Mouse (Mus musculus): ENCODE measurements around the gene Wdr24.

Gene Wdr24

DNA sequence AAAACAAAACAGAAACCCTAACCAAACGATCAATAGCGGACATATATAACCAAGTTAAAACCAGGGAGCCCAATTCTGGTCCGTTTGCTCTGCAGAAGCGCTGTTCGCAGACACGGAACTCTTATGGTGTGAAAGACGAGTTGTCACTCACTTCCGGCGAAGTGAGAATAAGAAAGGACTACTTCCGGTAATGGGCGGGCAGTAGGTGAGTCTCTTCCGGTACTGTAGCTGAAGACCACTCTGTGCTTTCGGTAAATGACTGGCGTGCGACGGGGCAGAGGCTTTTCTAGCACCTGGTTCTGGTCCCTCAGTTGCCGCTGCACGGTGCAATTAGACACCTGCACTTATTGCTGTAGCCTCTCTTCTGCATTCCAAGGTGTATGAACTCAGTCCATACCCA lies at the start of gene Wdr24:
Gene Wdr24 (plus strand): TSS at position 176 of the 400 bp plus-strand sequence.
- peak; percentile 92 for DNase-seq (ENCODE audit: low read depth)

- no peak for DNase-seq (ENCODE audit: low read depth)
Measured at GRCm38 (mm10) chr17:25775318-25776062, 47.9 kb upstream of the Wdr24 start.

DNA sequence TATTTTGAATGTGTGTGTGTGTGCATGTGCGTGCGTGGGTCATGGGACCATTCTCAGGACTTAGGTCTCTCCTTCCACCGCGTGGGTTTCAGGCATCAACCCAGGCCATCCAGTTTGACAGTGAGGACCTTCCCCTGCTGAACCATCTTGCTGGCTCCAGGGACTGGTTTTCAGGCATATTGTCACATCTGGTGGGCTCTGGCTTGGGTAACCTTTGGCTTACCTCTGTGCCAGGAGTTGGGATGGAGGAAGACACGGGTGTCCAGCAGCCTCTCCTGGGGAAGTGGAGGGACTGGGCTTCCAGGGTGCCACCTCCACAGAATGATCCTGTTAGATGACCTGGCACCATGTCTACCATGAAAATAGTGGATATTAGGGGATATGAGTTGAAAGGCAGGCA lies 45.5 kb upstream of the Wdr24 start:
- DNase-seq (ENCODE audit: low read depth) = no peak

- no peak for DNase-seq (ENCODE audit: low read depth)
Measured at GRCm38 (mm10) chr17:25781339-25781738, 42.1 kb upstream of the Wdr24 start.

DNA sequence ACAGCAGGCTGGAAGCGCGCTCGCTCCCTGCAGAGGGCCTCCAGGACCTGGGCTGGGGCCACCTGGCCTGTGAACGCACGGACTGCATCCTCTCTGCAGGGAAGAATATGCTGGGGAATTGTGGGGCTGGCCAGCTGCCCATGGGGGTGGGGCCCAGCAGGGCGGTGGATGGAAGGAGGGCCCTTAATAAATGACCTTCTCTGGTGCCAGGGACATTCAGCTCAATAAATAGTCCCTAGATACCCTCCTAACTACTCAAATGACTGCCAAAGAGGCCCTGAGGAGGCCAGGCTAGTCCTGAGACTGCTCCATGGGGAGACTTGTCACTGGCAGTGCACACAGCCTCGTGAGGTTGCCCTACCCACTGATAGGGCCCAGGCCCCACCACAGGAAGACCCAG lies 40.3 kb upstream of the Wdr24 start:
- no peak for DNase-seq (ENCODE audit: low read depth)

DNA sequence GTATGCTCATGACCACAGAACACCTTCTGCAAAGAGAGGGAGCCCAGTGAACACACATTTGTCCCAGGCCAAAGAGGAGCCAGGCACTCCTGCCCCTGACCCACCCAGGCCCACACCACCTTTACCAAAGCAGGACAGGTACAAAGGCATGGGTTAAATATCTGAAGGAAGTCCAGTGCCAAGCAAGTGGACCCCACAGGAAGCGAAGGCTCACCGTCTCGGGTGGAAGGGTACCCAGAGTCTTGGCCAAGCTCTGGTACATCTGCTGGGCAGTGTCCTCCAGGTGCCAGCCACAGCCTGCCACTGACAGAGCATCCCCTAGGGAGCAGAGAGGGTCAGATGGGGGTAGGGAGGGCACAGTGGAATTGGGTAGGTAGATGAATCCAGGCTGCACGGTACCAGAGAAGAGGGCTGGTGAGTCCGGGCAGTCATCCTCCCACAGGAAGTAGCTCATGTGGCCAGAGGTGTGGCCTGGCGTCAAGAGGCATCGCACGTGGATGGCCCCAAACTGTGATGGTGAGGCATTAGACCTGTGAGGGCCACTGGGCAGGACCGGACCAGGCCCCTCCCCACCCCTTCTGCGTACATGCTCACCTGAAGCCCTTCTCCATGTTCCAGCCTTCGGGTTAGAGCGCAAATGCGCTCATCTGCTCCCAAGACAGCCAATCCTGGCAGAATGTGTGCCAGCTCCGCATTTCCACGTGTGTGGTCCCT lies 39.4 kb upstream of the Wdr24 start:
- no peak for DNase-seq (ENCODE audit: low read depth)

- peak; percentile 99 for DNase-seq (ENCODE audit: low read depth)
Measured at GRCm38 (mm10) chr17:25785281-25785745, 38.1 kb upstream of the Wdr24 start, which contains the start of gene Haghl. Gene Haghl, minus strand, starts transcription at chr17:25785673.

DNA sequence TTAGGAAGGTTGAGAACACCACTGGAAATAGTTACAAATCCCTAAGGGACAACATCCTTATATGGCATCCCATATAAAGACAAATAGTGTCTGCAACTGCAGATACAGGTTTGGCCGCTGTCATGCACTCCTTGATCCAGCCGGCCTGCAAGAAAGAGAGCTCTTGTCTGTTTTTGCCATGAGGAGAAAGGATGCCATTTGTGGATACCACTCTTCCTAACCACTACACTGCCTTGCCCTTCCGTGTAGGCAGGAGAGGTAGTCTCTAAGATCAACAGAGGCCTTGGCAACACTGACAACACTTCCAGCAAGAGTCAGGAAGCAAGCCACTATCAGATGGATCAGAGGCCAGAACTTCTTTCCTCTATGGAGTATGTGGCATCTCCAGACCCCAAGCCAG lies 37.1 kb upstream of the Wdr24 start, which contains the start of gene Ccdc78:
Gene Ccdc78 (plus strand): TSS at position 301 of the 400 bp plus-strand sequence.
- DNase-seq (ENCODE audit: low read depth) = no peak

DNA sequence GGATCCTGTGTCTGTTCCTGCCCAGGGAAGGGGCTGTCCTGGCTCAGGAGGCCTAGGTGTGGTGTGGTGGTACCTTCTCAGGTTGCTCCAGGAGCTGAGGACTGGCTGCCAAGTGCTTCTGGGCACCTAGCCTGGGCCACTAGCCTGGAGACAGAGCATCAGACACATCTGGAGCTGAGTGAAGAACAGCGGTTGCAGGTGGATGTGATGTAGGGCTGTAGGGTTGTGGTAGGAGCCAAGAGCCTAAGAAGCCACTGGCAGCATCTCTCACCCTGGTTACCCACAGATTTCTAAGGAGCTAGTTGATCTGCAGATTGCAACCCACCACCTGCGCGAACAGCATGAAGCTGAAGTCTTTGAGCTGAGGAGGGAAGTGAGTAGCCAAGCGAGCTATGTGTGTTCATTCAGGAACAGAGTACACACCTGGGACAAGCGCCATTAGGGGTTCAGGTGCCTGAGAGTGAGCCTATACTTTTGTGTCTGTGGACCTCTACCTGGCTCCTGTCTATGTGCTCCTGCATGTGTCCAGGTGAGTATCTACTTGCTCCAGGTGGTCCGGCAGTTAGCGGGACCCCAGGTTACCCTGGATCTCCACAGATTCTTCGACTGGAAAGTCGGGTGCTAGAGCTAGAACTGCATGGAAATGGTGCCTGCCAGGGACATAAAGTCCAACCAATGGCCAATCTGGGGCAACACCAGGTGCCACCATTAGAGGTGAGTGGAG lies 36.5 kb upstream of the Wdr24 start:
- DNase-seq (ENCODE audit: low read depth) = no peak

GRCm38 (mm10) chr17:25791320-25791842 lies 32.0 kb upstream of the Wdr24 start:
- DNase-seq (ENCODE audit: low read depth) = no peak

DNA sequence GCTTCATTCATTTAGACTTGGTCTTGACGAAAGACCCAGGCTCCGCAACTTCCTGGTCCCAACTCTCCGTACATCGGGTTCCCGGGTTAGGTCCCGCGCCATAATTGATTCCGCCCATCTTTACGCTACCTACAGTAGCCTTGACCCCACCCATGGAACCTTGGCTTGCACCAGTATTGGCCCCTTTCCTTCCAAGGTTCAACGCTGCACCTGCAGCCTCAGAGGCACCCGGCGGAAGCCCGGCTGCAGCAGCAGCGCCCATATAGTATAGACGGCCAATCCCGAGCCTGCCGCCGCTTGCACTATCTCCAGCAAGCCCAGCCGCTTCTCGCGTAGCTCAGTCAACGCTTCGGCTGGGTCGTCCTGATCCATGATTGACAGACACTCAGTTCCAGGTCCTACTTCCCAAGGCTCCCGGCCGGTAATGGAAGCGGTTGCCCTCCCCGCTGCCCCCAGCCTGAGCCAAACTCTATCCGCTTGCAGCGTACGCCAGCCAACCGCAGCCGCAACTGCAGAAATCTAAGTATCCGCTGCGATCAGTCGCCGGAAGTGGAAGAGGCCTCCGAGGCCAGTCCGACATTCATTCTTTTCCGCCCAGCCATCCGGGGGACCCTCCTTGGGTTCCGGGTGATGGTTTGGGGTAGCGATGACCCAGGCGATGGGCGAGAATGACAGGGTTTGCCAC lies 31.4 kb upstream of the Wdr24 start:
- peak; percentile 92 for DNase-seq (ENCODE audit: low read depth)

DNA sequence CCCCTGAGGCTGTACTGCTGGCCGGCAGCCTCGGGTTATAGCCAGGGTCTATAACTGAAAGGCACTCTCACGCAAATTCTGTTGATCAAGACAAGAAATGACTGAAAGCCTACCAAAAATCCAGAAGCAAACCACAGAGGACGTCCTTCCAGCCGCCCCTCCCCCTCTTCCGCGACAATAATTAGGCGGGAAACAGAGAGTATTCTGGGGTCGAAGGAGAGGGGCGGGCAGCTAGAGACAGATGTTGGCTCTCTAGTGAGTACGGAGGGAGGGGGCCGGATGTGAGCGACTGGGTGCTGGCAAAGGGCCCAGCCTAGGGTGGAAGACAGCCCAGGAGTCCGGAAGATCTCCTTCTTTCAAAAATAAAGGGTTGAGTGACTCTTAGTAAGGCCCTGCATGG lies 30.8 kb upstream of the Wdr24 start, which contains the start of gene Fam173a:
Gene Fam173a (minus strand): TSS at position 287 of the 400 bp plus-strand sequence.
- DNase-seq (ENCODE audit: low read depth) = peak; percentile 89

DNA sequence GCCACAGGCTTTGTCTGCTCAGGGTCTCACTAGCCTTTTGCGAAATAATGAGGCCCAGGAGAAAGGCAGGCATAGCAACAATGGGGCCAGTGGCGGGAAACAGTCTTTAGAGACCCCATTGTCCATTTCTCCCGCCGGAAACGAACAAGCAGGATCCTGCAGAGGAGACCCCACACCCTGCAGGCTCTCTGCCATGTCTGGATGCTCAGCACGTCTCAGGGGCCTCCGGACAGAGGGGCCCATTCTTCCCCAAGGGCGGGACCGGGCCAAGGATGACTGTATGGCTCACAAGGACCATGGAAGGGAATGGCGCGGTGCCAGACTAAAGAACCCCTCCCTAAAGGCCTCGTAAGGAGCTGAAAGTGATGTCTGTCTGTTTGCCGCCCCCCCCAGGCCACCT lies 29.2 kb upstream of the Wdr24 start:
- no peak for DNase-seq (ENCODE audit: low read depth)

GRCm38 (mm10) chr17:25794998-25795397 lies 28.4 kb upstream of the Wdr24 start:
- DNase-seq (ENCODE audit: low read depth) = no peak

GRCm38 (mm10) chr17:25795609-25796092 lies 27.8 kb upstream of the Wdr24 start, which contains the start of gene AC134908.4:
Gene AC134908.4, minus strand, starts transcription at chr17:25795659.
- DNase-seq (ENCODE audit: low read depth) = no peak

DNA sequence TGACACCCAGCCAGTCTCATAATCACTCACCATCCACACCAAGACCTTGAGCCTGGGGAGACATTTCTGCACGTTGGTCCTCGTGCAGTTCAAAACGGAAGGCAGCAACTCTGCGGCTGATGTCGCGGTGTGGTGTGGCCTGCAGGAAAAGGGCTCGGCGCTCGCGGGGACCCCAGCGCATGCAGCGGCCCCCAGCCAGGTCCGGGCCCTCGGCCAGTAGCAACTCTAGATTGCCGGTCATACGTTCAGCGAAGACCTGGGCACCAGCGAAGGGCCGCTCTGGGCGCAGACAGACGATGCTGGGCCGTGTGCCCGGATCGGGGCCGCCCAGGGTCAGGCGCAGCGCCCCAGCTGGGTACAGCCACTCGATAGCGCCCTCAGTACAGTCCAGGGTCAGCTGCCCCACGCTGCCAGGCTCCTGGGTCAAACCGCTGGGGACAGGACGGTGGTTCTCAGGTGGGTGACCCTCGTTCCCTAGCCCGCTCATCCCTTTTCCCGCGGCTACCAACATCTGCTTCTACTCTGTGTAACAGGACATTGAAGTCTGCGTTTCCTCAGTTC lies 27.1 kb upstream of the Wdr24 start:
- no peak for DNase-seq (ENCODE audit: low read depth)

DNA sequence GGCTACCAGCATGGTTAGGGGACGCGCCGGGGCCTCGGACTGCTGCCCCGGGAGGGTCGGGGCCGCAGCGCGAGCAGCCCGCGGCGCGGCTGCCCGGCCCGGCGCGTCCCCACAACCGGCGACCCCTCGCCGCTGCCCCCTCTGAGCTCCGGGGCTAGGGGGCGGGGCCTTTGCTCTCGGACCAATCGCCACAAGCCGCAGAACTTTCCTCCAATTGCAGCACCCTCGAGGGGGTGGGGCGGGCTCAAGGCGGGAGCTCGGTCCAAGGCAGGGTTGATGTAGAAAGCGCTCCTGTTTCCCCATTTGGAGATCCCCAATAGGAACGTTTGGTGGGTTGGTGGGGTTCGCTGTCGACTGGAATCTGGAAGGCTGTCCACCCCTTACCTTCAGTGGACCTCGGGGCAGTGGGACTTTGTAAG lies 26.5 kb upstream of the Wdr24 start, which contains the start of gene Metrn:
Gene Metrn (minus strand): TSS at position 186 of the 419 bp plus-strand sequence.
- peak; percentile 82 for DNase-seq (ENCODE audit: low read depth)

GRCm38 (mm10) chr17:25801029-25801428 lies 22.4 kb upstream of the Wdr24 start:
- peak; percentile 89 for DNase-seq (ENCODE audit: low read depth)

DNA sequence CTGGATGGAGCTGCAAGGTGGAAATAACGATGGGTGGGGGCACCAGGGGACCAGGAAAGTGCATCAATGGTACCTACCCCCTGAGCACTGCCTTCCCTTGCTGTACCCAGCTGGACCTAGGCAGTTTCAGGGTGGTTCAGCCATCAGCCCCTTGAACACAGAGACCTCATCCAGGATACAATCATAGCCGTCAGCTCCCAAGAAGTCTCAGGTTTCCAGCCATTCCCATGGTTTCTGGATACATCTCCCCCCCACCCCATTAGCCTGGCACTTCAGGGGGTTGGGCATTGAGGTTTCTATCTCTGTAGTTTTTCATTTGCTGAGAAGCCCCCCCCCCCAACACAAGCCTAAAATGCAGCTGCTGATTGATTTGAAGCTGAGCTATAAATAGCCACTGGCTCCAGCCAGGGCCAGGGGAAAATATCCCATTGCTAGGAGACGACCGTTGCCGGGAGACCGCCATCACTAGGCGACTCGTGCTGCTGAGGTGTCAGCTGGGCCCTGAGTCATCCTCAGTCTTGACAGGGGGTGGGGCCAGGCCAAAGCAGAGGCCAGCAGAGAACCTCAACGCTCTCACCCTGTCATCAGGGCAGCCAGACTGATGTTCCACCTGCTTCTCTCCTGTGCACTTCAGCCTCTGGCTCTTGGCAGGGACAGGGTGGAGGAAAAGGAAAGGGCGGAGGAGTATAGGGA lies 20.5 kb upstream of the Wdr24 start:
- DNase-seq (ENCODE audit: low read depth) = no peak

- DNase-seq (ENCODE audit: low read depth) = no peak
Measured at GRCm38 (mm10) chr17:25806507-25806906, 16.9 kb upstream of the Wdr24 start.

Measured in naive thymus-derived CD4-positive, alpha-beta T cell, adult 2 months (primary cell).